Mouse (Mus musculus) heart, adult 2 months (tissue): ENCODE data around the gene Wfikkn1.

Source experiments
- CTCF ChIP-seq: fragments of 200-600 bp; IDR thresholded peaks from 2 replicates; pipeline ENCODE4 v1.8.1; 2022; ENCODE audit warnings: antibody characterized with exemption, mild to moderate bottlenecking, moderate library complexity
- EP300 ChIP-seq: fragments of 200-500 bp; IDR thresholded peaks from 2 replicates; pipeline ENCODE4 v1.6.1; 2011; ENCODE audit warnings: low read depth, low read length, control low read depth; ENCODE audit not compliant: insufficient read depth
- POLR2A ChIP-seq: fragments of 200-500 bp; IDR thresholded peaks from 2 replicates; pipeline ENCODE4 v1.6.1; 2011; ENCODE audit warnings: mild to moderate bottlenecking, low read depth, low read length, control low read depth; ENCODE audit not compliant: insufficient read depth

GRCm38 (mm10) chr17:25886806-25887205, 6.1 kb upstream of the Wfikkn1 start:
- no peak for TF ChIP-seq CTCF
- no peak for TF ChIP-seq POLR2A
- no peak for TF ChIP-seq EP300
